Comparison of ENCODE assay signal across 8 mouse cellular contexts in the genomic region with DNA sequence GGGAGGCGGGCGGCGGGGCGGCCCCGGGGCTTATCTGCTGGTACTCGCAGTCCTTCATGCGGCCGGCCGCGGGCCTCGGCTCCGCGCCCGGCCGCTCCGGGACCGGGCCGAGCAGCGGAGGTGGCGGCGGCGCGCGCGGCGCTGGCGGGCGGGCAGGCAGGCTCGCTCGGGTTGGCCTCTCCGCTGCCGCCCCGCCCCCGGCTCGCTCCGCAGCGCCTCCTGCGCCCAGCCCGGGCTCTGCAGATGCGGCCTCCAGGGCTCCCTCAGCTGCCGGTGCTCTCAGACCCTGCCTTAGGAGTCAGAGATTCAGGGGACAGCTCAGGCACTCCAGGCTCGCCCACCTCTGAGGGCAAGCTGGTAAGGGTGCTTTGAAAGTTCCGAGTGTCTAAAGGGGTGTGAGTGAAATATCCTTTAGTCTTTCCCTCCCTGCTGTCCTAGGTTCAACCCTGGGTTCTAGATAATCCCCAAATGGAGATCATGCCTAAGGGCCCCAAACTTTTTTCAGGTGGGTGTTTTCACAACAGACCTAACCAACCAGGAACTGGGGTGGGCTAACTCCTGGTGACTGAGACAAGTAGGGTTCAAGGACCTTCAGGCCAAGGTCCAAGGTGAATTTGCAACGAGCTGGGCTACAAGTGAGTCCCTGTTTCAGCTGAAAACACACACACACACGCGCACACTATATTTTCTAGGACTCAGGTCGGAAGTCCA. TPM values are rescaled to one million over a fixed set of nuclear protein-coding genes. Genes with fewer than 3 reads are reported as not detected.
DNase-seq lines count a peak whose midpoint lies in the region; ATAC-seq and TF ChIP-seq lines count a peak whose summit lies in the region.

No protein-coding gene starts in this region.

- H3K27ac ChIP-seq in heart, embryonic 12.5 days (ENCODE audit: poor library complexity, severe bottlenecking): peak overlapping the region; percentile 53; the same call in 1 of the 2 replicates
- H3K27ac ChIP-seq in kidney, postnatal 0 days: peak overlapping the region; percentile 81
- peak overlapping the region; percentile 72 for H3K27ac ChIP-seq in liver, embryonic 12.5 days
- 0 out of 2 replicates have a peak overlapping the region, but pooled peaks have one; percentile 69 for H3K27ac ChIP-seq in stomach, embryonic 14.5 days (ENCODE audit: low read length)

- H3K9me3 ChIP-seq in heart, embryonic 12.5 days (replicated peaks): no peaks in the 10 kb centered on the region
- H3K9me3 ChIP-seq in kidney, postnatal 0 days (replicated peaks; ENCODE audit: low read length): no peaks in the 10 kb centered on the region
- no peaks in the 10 kb centered on the region for H3K9me3 ChIP-seq in liver, embryonic 12.5 days (replicated peaks)
- H3K9me3 ChIP-seq in stomach, embryonic 14.5 days (ENCODE audit: control insufficient read depth, low read depth, low read length): no peaks in the 10 kb centered on the region

- peak; percentile 67 for TF ChIP-seq CTCF in kidney, postnatal 0 days (IDR thresholded peaks at IDR 0.05; ENCODE audit: low read depth)

- 12% methylated on average over 47 of the region's 47 CpGs for WGBS in heart, embryonic 12.5 days
- 12% methylated on average over 26 of the region's 47 CpGs for WGBS in kidney, postnatal 0 days
- WGBS in liver, embryonic 12.5 days (ENCODE audit: insufficient replicate concordance): 9% methylated on average over 39 of the region's 47 CpGs
- 8% methylated on average over 40 of the region's 47 CpGs for WGBS in stomach, embryonic 14.5 days

- H3K27me3 ChIP-seq in heart, embryonic 12.5 days (replicated peaks): no peaks in the 10 kb centered on the region
- no peaks in the 10 kb centered on the region for H3K27me3 ChIP-seq in kidney, postnatal 0 days (ENCODE audit: insufficient read depth, low read length)
- H3K27me3 ChIP-seq in liver, embryonic 12.5 days (replicated peaks): no peaks in the 10 kb centered on the region
- H3K27me3 ChIP-seq in stomach, embryonic 14.5 days (ENCODE audit: control insufficient read depth, insufficient read depth, low read length): no peaks in the 10 kb centered on the region

- ATAC-seq in erythroblast, adult 5-6 weeks (replicated peaks; ENCODE audit: low FRiP score, poor library complexity, severe bottlenecking): peak; percentile 95
- ATAC-seq in heart, embryonic 12.5 days (ENCODE audit: insufficient number of reproducible peaks, low FRiP score): peak; percentile 84
- ATAC-seq in kidney, postnatal 0 days (replicated peaks; ENCODE audit: low FRiP score, low read depth): peak; percentile 80
- peak; percentile 85 for ATAC-seq in liver, embryonic 12.5 days
- peak; percentile 87 for ATAC-seq in stomach, embryonic 14.5 days (ENCODE audit: insufficient number of reproducible peaks, insufficient read depth, low FRiP score, low read depth)

- H3K4me2 ChIP-seq in heart, embryonic 12.5 days: peak overlapping the region; percentile 97
- H3K4me2 ChIP-seq in kidney, postnatal 0 days (ENCODE audit: low read length): peak overlapping the region; percentile 93
- peak overlapping the region; percentile 97 for H3K4me2 ChIP-seq in liver, embryonic 12.5 days
- H3K4me2 ChIP-seq in stomach, embryonic 14.5 days (replicated peaks; ENCODE audit: low read depth, low read length): peak overlapping the region; percentile 58

- peak overlapping the region; percentile 90 for H3K9ac ChIP-seq in heart, embryonic 12.5 days
- H3K9ac ChIP-seq in kidney, postnatal 0 days (ENCODE audit: low read depth, low read length): peak overlapping the region; percentile 94
- H3K9ac ChIP-seq in liver, embryonic 12.5 days: peak overlapping the region; percentile 78
- peak overlapping the region; percentile 90 for H3K9ac ChIP-seq in stomach, embryonic 14.5 days (replicated peaks; ENCODE audit: low read depth, low read length)

- H3K4me1 ChIP-seq in heart, embryonic 12.5 days (replicated peaks): peaks cover 42% of the 10 kb centered on the region
- H3K4me1 ChIP-seq in kidney, postnatal 0 days (replicated peaks; ENCODE audit: insufficient read depth, low read length): peaks cover 6% of the 10 kb centered on the region; the same call in 1 of the 2 replicates
- peaks cover 46% of the 10 kb centered on the region for H3K4me1 ChIP-seq in liver, embryonic 12.5 days
- peaks cover 12% of the 10 kb centered on the region; the same call in 1 of the 2 replicates for H3K4me1 ChIP-seq in stomach, embryonic 14.5 days (ENCODE audit: control insufficient read depth, insufficient read depth, low read length)

- no peaks in the 10 kb centered on the region for H3K36me3 ChIP-seq in heart, embryonic 12.5 days
- H3K36me3 ChIP-seq in kidney, postnatal 0 days (ENCODE audit: insufficient read depth, low read length): no peaks in the 10 kb centered on the region
- H3K36me3 ChIP-seq in liver, embryonic 12.5 days: no peaks in the 10 kb centered on the region
- H3K36me3 ChIP-seq in stomach, embryonic 14.5 days (ENCODE audit: control insufficient read depth, insufficient read depth, low read length): no peaks in the 10 kb centered on the region

- DNase-seq in B cell, adult 2 months: peak; percentile 96 to 97
- DNase-seq in brain, adult 2 months (ENCODE audit: low read depth, low spot score): peak; percentile 90
- DNase-seq in kidney, postnatal 0 days (ENCODE audit: low spot score): peak; percentile 90
- peak; percentile 80 to 88 for DNase-seq in natural killer cell, adult 2 months (ENCODE audit: low spot score in 2 of 2)

- H3K4me3 ChIP-seq in heart, embryonic 12.5 days: peak overlapping the region; percentile 89
- H3K4me3 ChIP-seq in kidney, postnatal 0 days (replicated peaks; ENCODE audit: low read depth, low read length): peak overlapping the region; percentile 77
- peak overlapping the region; percentile 74 for H3K4me3 ChIP-seq in liver, embryonic 12.5 days
- H3K4me3 ChIP-seq in stomach, embryonic 14.5 days (ENCODE audit: low read depth, low read length): peak overlapping the region; percentile 73

RNA-seq across cellular contexts. Expression of a gene that starts 16.5 kb away (rescaled TPM):
- 4.4 and 8.8 TPM in 2 replicates for total RNA-seq in erythroblast, adult 5-6 weeks (2015; ENCODE audit: low replicate concordance)
- total RNA-seq in erythroblast, adult 5-6 weeks (2017; ENCODE audit: low replicate concordance): 3.8 and 8.8 TPM in 2 replicates
- 3.5 and 3.9 TPM in 2 replicates for polyA plus RNA-seq in heart, embryonic 12.5 days (2016; fragmentation: Nextera tagmentation; extraction: Ambion mirVana)
- polyA plus RNA-seq in kidney, postnatal 0 days (2015; fragmentation: Nextera tagmentation; extraction: Ambion mirVana): 3.7 and 7.1 TPM in 2 replicates
- polyA plus RNA-seq in liver, embryonic 12.5 days (2016; fragmentation: Nextera tagmentation; extraction: Ambion mirVana): 4.6 and 5.5 TPM in 2 replicates
- 2.7 and 3.2 TPM in 2 replicates for polyA plus RNA-seq in stomach, embryonic 14.5 days (2014; fragmentation: Nextera tagmentation; extraction: Ambion mirVana)

RNA-seq across cellular contexts. Expression of a gene that starts 31.5 kb away (rescaled TPM):
- total RNA-seq in erythroblast, adult 5-6 weeks (2015; ENCODE audit: low replicate concordance): 0.84 TPM in 1 of 2 replicates, not detected in the other
- total RNA-seq in erythroblast, adult 5-6 weeks (2017; ENCODE audit: low replicate concordance): 0.28 and 1.5 TPM in 2 replicates
- 0.76 and 1.4 TPM in 2 replicates for polyA plus RNA-seq in heart, embryonic 12.5 days (2016; fragmentation: Nextera tagmentation; extraction: Ambion mirVana)
- 20.5 and 21.3 TPM in 2 replicates for polyA plus RNA-seq in kidney, postnatal 0 days (2015; fragmentation: Nextera tagmentation; extraction: Ambion mirVana)
- 0.21 and 0.81 TPM in 2 replicates for polyA plus RNA-seq in liver, embryonic 12.5 days (2016; fragmentation: Nextera tagmentation; extraction: Ambion mirVana)
- polyA plus RNA-seq in stomach, embryonic 14.5 days (2014; fragmentation: Nextera tagmentation; extraction: Ambion mirVana): 158 and 163 TPM in 2 replicates

RNA-seq across cellular contexts. Expression of a gene that starts 39.0 kb away (rescaled TPM):
- total RNA-seq in erythroblast, adult 5-6 weeks (2015; ENCODE audit: low replicate concordance): 0.84 and 8.1 TPM in 2 replicates
- 1.1 and 1.7 TPM in 2 replicates for total RNA-seq in erythroblast, adult 5-6 weeks (2017; ENCODE audit: low replicate concordance)
- 15.0 and 18.4 TPM in 2 replicates for polyA plus RNA-seq in heart, embryonic 12.5 days (2016; fragmentation: Nextera tagmentation; extraction: Ambion mirVana)
- 19.1 and 19.7 TPM in 2 replicates for polyA plus RNA-seq in kidney, postnatal 0 days (2015; fragmentation: Nextera tagmentation; extraction: Ambion mirVana)
- polyA plus RNA-seq in liver, embryonic 12.5 days (2016; fragmentation: Nextera tagmentation; extraction: Ambion mirVana): 7.0 and 10.0 TPM in 2 replicates
- polyA plus RNA-seq in stomach, embryonic 14.5 days (2014; fragmentation: Nextera tagmentation; extraction: Ambion mirVana): 15.6 and 18.9 TPM in 2 replicates

RNA-seq across cellular contexts. Expression of a gene that starts 49.3 kb away (rescaled TPM):
- 1.7 and 3.1 TPM in 2 replicates for total RNA-seq in erythroblast, adult 5-6 weeks (2015; ENCODE audit: low replicate concordance)
- 1.3 and 11.2 TPM in 2 replicates for total RNA-seq in erythroblast, adult 5-6 weeks (2017; ENCODE audit: low replicate concordance)
- polyA plus RNA-seq in heart, embryonic 12.5 days (2016; fragmentation: Nextera tagmentation; extraction: Ambion mirVana): 11.2 and 12.2 TPM in 2 replicates
- 17.5 and 19.5 TPM in 2 replicates for polyA plus RNA-seq in kidney, postnatal 0 days (2015; fragmentation: Nextera tagmentation; extraction: Ambion mirVana)
- polyA plus RNA-seq in liver, embryonic 12.5 days (2016; fragmentation: Nextera tagmentation; extraction: Ambion mirVana): 15.2 and 16.2 TPM in 2 replicates
- 17.7 and 18.9 TPM in 2 replicates for polyA plus RNA-seq in stomach, embryonic 14.5 days (2014; fragmentation: Nextera tagmentation; extraction: Ambion mirVana)

RNA-seq across cellular contexts. Expression of a gene that starts 58.9 kb away (rescaled TPM):
- 0.84 TPM in 1 of 2 replicates, not detected in the other for total RNA-seq in erythroblast, adult 5-6 weeks (2015; ENCODE audit: low replicate concordance)
- 9.7 and 26.5 TPM in 2 replicates for total RNA-seq in erythroblast, adult 5-6 weeks (2017; ENCODE audit: low replicate concordance)
- polyA plus RNA-seq in heart, embryonic 12.5 days (2016; fragmentation: Nextera tagmentation; extraction: Ambion mirVana): 6.0 and 6.9 TPM in 2 replicates
- polyA plus RNA-seq in kidney, postnatal 0 days (2015; fragmentation: Nextera tagmentation; extraction: Ambion mirVana): 7.4 and 8.2 TPM in 2 replicates
- 7.8 and 8.9 TPM in 2 replicates for polyA plus RNA-seq in liver, embryonic 12.5 days (2016; fragmentation: Nextera tagmentation; extraction: Ambion mirVana)
- 5.5 TPM in 2 replicates for polyA plus RNA-seq in stomach, embryonic 14.5 days (2014; fragmentation: Nextera tagmentation; extraction: Ambion mirVana)

Comparison
In these comparisons a context has a peak if more than half of its experiments do, and no peak if none do; other contexts are left out.
1. Peak in every context shown above with its lines: DNase-seq, ATAC-seq, H3K4me3 ChIP-seq and H3K27ac ChIP-seq.